Mouse (Mus musculus) midbrain, embryonic 13.5 days (tissue): Measurements from ENCODE around the gene Dnajc12. TPM values are rescaled to one million over a fixed set of nuclear protein-coding genes. Genes with fewer than 3 reads are reported as not detected.
"Not testable (repeated sequence)": the region's sequence is repeated elsewhere in the genome, so short reads cannot be mapped to it uniquely, and the experiment has no call there.

ENCODE experiments used
- ATAC-seq: fragments of 200-750 bp; cut with Nextera tagmentation; 2 replicates; pipeline ENCODE4 v1.8.0; 2017; ENCODE audit warnings: mild to moderate bottlenecking, moderate TSS enrichment, moderate library complexity
- H3K27ac ChIP-seq: fragments of 300-500 bp; sonication (generic); 2 replicates; pipeline ENCODE4 v1.5.1; 2015; ENCODE audit warnings: inconsistent platforms, mild to moderate bottlenecking, moderate library complexity
- H3K27me3 ChIP-seq: fragments of 300-500 bp; sonication (generic); 2 replicates; pipeline ENCODE4 v1.6.1; 2015; ENCODE audit warnings: mild to moderate bottlenecking, inconsistent platforms
- H3K36me3 ChIP-seq: fragments of 300-500 bp; sonication (generic); 2 replicates; pipeline ENCODE4 v1.6.1; 2015; ENCODE audit warnings: mild to moderate bottlenecking, inconsistent platforms
- H3K4me1 ChIP-seq: fragments of 300-500 bp; sonication (generic); replicated peaks from 2 replicates; pipeline ENCODE4 v1.6.1; 2015; ENCODE audit warnings: inconsistent platforms
- H3K4me2 ChIP-seq: fragments of 300-500 bp; sonication (generic); replicated peaks from 2 replicates; pipeline ENCODE4 v1.6.1; 2015; ENCODE audit warnings: moderate library complexity, mild to moderate bottlenecking, inconsistent platforms
- H3K4me3 ChIP-seq: fragments of 300-500 bp; sonication (generic); replicated peaks from 2 replicates; pipeline ENCODE4 v1.5.1; 2015; ENCODE audit warnings: mild to moderate bottlenecking, inconsistent platforms
- H3K9ac ChIP-seq: fragments of 300-500 bp; sonication (generic); replicated peaks from 2 replicates; pipeline ENCODE4 v1.6.1; 2015; ENCODE audit warnings: mild to moderate bottlenecking, inconsistent platforms
- H3K9me3 ChIP-seq: fragments of 300-500 bp; sonication (generic); 2 replicates; pipeline ENCODE4 v1.6.1; 2016; ENCODE audit warnings: mild to moderate bottlenecking, inconsistent platforms
- WGBS: fragments of 180-500 bp; shearing (Covaris S2); methylation state at CpG from one replicate; pipeline ENCODE4 v1.1.7; 2015; 5-methylcytosine and 5-hydroxymethylcytosine counted together
- polyA plus RNA-seq: library from polyadenylated mRNA; unstranded; fragments of >200 nt; fragmentation: Nextera tagmentation; extraction: Ambion mirVana; gene quantifications from 2 replicates; pipeline ENCODE4 v1.2.1, GENCODE M21; 2015

The Dnajc12 gene
- polyA plus RNA-seq: 15.9 and 21.7 TPM in 2 replicates

- peaks cover 9% of the 10 kb centered on the region for H3K4me1 ChIP-seq
- no peaks in the 10 kb centered on the region for H3K9me3 ChIP-seq
- 0 out of 2 replicates have a peak within 1 kb of the TSS, but pooled peaks have one; percentile 44 for H3K27ac ChIP-seq
- peak; percentile 94 for ATAC-seq
- peak within 1 kb of the TSS; percentile 78 for H3K9ac ChIP-seq
- H3K4me3 ChIP-seq: peak within 1 kb of the TSS; percentile 61
- H3K4me2 ChIP-seq: peak within 1 kb of the TSS; percentile 93
- under 1% methylated on average over 28 of the region's 28 CpGs for WGBS
- H3K27me3 ChIP-seq: peaks cover 13% of the 10 kb centered on the region
- H3K36me3 ChIP-seq: no peaks in the 10 kb centered on the region
Measured at GRCm38 (mm10) chr10:63382372-63383279, at the start of gene Dnajc12. Gene Dnajc12 (plus strand): TSS chr10:63382443.

GRCm38 (mm10) chr10:63336901-63337300 is 45.3 kb upstream of the Dnajc12 start:
- 63% methylated on average over 13 of the region's 13 CpGs for WGBS
- H3K27me3 ChIP-seq: no peaks in the 10 kb centered on the region
- H3K4me3 ChIP-seq: peak overlapping the region; percentile 78
- H3K9me3 ChIP-seq: no peaks in the 10 kb centered on the region
- peaks cover 21% of the 10 kb centered on the region for H3K36me3 ChIP-seq
- no peak for ATAC-seq
- peaks cover 23% of the 10 kb centered on the region for H3K4me1 ChIP-seq
- no peak overlapping the region for H3K27ac ChIP-seq
- peak overlapping the region; percentile 96 for H3K9ac ChIP-seq
- peak overlapping the region; percentile 58 for H3K4me2 ChIP-seq

- no peak for ATAC-seq
- peak overlapping the region; percentile 78 for H3K4me3 ChIP-seq
- H3K9ac ChIP-seq: peak overlapping the region; percentile 96
- peaks cover 23% of the 10 kb centered on the region for H3K4me1 ChIP-seq
- no peaks in the 10 kb centered on the region for H3K27me3 ChIP-seq
- H3K27ac ChIP-seq: no peak overlapping the region
- no peaks in the 10 kb centered on the region for H3K9me3 ChIP-seq
- H3K4me2 ChIP-seq: peak overlapping the region; percentile 58
- WGBS: 32% methylated on average over 5 of the region's 5 CpGs
- peaks cover 21% of the 10 kb centered on the region for H3K36me3 ChIP-seq
Measured at GRCm38 (mm10) chr10:63337326-63337725, 44.9 kb upstream of the Dnajc12 start.

GRCm38 (mm10) chr10:63337951-63338836 is 44.0 kb upstream of the Dnajc12 start:
- Histone ChIP-seq H3K9ac (peak overlapping the region; percentile 96), H3K9me3 (no peaks in the 10 kb centered on the region), H3K36me3 (peaks cover 17% of the 10 kb centered on the region), H3K27me3 (no peaks in the 10 kb centered on the region), H3K27ac (peak overlapping the region; percentile 94), H3K4me2 (peak overlapping the region; percentile 58), H3K4me3 (peak overlapping the region; percentile 78), H3K4me1 (peaks cover 23% of the 10 kb centered on the region)
- ATAC-seq: peak; percentile 91
- WGBS: under 1% methylated on average over 91 of the region's 113 CpGs

GRCm38 (mm10) chr10:63338914-63339643 is 43.2 kb upstream of the Dnajc12 start:
- Histone ChIP-seq H3K36me3 (peaks cover 8% of the 10 kb centered on the region; the same call in 1 of the 2 replicates), H3K9me3 (no peaks in the 10 kb centered on the region), H3K9ac (peak overlapping the region; percentile 96), H3K27me3 (no peaks in the 10 kb centered on the region), H3K27ac (peak overlapping the region; percentile 94), H3K4me2 (peak overlapping the region; percentile 58), H3K4me1 (peaks cover 23% of the 10 kb centered on the region), H3K4me3 (peak overlapping the region; percentile 78)
- WGBS: under 1% methylated on average over 60 of the region's 74 CpGs
- peak; percentile 95 for ATAC-seq

GRCm38 (mm10) chr10:63341351-63341750 is 40.9 kb upstream of the Dnajc12 start:
- no peak for ATAC-seq
- no peaks in the 10 kb centered on the region for H3K36me3 ChIP-seq
- no peak overlapping the region for H3K27ac ChIP-seq
- WGBS: 89% methylated on average over 2 of the region's 2 CpGs
- H3K27me3 ChIP-seq: no peaks in the 10 kb centered on the region
- no peak overlapping the region for H3K4me3 ChIP-seq
- H3K4me2 ChIP-seq: no peak overlapping the region
- H3K9me3 ChIP-seq: no peaks in the 10 kb centered on the region
- peaks cover 18% of the 10 kb centered on the region for H3K4me1 ChIP-seq
- no peak overlapping the region for H3K9ac ChIP-seq

- Histone ChIP-seq H3K27me3 (no peaks in the 10 kb centered on the region), H3K27ac (no peak overlapping the region), H3K9me3 (no peaks in the 10 kb centered on the region), H3K9ac (no peak overlapping the region), H3K4me2 (no peak overlapping the region), H3K36me3 (no peaks in the 10 kb centered on the region), H3K4me1 (no peaks in the 10 kb centered on the region), H3K4me3 (no peak overlapping the region)
- 98% methylated on average over 3 of the region's 3 CpGs for WGBS
- ATAC-seq: no peak
Measured at GRCm38 (mm10) chr10:63344751-63345150, 37.5 kb upstream of the Dnajc12 start.

GRCm38 (mm10) chr10:63348291-63348690 is 34.0 kb upstream of the Dnajc12 start:
- no peaks in the 10 kb centered on the region for H3K27me3 ChIP-seq
- ATAC-seq: no peak
- H3K4me1 ChIP-seq: no peaks in the 10 kb centered on the region
- WGBS: 48% methylated on average over 3 of the region's 3 CpGs
- no peaks in the 10 kb centered on the region for H3K9me3 ChIP-seq
- H3K9ac ChIP-seq: no peak overlapping the region
- H3K4me2 ChIP-seq: no peak overlapping the region
- H3K27ac ChIP-seq: no peak overlapping the region
- no peaks in the 10 kb centered on the region for H3K36me3 ChIP-seq
- H3K4me3 ChIP-seq: no peak overlapping the region

GRCm38 (mm10) chr10:63350666-63351065 is 31.6 kb upstream of the Dnajc12 start:
- WGBS: 90% methylated on average over 7 of the region's 7 CpGs
- Histone ChIP-seq H3K9me3 (no peaks in the 10 kb centered on the region), H3K9ac (no peak overlapping the region), H3K36me3 (no peaks in the 10 kb centered on the region), H3K4me3 (no peak overlapping the region), H3K27me3 (no peaks in the 10 kb centered on the region), H3K4me2 (no peak overlapping the region), H3K27ac (no peak overlapping the region), H3K4me1 (no peaks in the 10 kb centered on the region)
- ATAC-seq: no peak

GRCm38 (mm10) chr10:63351099-63351498 is 31.1 kb upstream of the Dnajc12 start:
- H3K9ac ChIP-seq, H3K27ac ChIP-seq, H3K36me3 ChIP-seq, H3K4me1 ChIP-seq, H3K4me3 ChIP-seq, H3K9me3 ChIP-seq, ATAC-seq, H3K4me2 ChIP-seq, H3K27me3 ChIP-seq: not testable (repeated sequence)
- 87% methylated on average over 7 of the region's 7 CpGs for WGBS

GRCm38 (mm10) chr10:63352111-63352510 is 30.1 kb upstream of the Dnajc12 start:
- H3K4me3 ChIP-seq: no peak overlapping the region
- H3K36me3 ChIP-seq: no peaks in the 10 kb centered on the region
- H3K4me1 ChIP-seq: no peaks in the 10 kb centered on the region
- no peaks in the 10 kb centered on the region for H3K27me3 ChIP-seq
- H3K27ac ChIP-seq: no peak overlapping the region
- H3K9ac ChIP-seq: no peak overlapping the region
- no peak for ATAC-seq
- H3K4me2 ChIP-seq: no peak overlapping the region
- no peaks in the 10 kb centered on the region for H3K9me3 ChIP-seq
- 82% methylated on average over 5 of the region's 5 CpGs for WGBS
